Mouse (Mus musculus): Measurements from ENCODE around the gene Vmn1r16.
A peak's percentile ranks its signal among the peaks of the same experiment; 100 is the strongest.

Vmn1r16 gene

DNA sequence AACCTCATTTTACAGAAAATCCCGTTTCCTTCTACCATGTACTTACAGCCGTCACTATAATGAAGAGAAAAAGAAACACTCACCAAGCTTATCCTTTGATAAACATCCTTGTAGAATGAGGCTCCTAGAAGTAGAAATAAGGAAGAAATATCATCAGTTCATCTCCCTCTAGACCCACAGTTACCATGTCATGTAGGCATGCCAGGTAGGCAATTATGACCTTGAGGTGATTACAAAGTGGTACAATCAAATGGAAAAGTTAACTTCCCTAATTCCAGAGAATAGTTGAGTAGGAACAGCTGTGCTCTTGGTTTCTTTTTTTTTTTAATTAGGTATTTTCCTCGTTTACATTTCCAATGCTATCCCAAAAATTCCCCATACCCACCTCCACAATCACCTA is at the start of gene Vmn1r16:
Gene Vmn1r16, minus strand, starts transcription at position 101 of the 400 bp plus-strand sequence.
- DNase-seq, result no peak

DNA sequence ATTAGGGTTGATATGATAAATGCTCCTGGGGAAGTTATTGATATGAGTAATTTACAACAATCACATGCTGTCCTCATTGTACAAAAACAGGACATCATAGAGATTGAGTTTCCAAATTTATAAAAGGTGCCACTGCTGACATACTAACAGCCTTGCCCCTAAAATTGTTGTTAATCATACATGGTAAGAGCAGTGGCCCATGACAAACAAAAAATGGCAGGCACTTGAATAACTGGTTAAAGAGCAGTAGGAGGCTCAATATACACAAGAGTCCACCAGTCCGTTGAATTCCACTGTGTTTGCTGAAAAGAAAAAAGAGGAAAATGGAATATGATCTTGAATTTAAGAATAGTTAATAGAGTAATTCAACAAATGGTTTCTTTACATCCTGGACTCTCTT is 38.2 kb upstream of the Vmn1r16 start:
- DNase-seq, result peak; percentile 58

GRCm38 (mm10) chr6:57365866-57366265 is 36.6 kb upstream of the Vmn1r16 start:
- DNase-seq, result peak; percentile 69

DNA sequence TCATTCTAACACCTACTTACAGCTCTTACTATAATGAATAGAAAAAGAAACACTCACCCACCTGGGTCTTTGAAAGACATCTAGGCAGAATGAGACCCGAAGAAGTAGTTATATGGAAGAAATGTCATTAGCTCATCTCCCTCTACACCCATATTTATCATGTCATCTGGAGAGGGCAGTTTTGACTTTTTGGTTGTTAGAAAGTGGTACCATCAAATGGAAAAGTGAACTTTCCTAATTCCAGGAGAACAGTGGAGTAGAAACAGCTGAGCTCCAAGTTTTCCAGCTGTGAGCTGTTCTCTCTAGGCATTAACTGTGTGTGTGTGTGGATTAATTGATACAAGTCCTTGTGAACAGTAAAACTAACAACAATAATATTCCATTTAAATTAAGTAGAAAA is 34.3 kb upstream of the Vmn1r16 start, which contains the start of gene Vmn1r17:
Gene Vmn1r17, minus strand, starts transcription at position 101 of the 400 bp plus-strand sequence.
- no peak for DNase-seq

DNA sequence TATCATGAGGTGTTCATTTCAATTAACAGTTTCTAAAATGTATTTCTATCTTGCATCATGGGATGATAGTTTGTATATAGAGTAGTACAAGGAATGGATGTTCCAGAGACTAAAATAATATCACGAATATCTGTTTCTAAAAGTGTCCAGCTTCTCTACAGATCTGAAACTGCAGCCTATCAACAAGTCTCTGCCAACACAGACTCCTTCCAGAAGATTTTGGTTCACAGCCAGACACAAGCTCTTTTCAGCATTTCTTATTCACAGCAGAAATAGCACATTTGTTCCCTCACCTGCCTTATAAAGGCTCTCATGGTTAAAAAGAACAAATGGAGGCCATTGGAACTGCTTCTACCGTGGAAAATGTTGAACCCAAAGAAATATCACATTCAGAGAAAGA is 27.6 kb upstream of the Vmn1r16 start:
- DNase-seq, result no peak

GRCm38 (mm10) chr6:57326176-57326575 is 3.1 kb downstream of the Vmn1r16 start:
- DNase-seq, result no peak

- DNase-seq, result no peak
These were observed 50.3 kb downstream of the Vmn1r16 start for GRCm38 (mm10) chr6:57278952-57279351.

- no peak for DNase-seq
These were observed 56.8 kb downstream of the Vmn1r16 start for GRCm38 (mm10) chr6:57272517-57272916.

DNA sequence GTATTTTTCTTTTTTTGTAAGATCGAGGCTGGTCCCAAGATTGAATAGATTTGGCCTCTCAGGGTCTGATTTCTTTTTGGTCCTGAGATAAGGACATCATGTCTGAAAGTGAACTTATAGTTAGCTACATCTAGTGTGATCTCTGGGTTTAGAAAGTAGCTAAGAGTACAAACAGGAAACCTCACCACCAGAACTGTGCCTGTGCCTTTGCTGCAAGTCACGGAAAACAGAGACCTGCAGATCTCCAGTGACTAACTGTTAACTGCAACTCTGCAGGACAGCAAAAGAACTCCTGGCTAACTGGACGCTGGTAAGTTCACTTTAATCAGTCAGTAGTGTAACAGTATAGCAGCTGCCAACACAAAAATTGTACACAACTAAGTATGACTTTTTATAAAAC is 57.4 kb downstream of the Vmn1r16 start:
- DNase-seq, result no peak

All from kidney, adult 9 months (tissue).